Mouse (Mus musculus) limb, embryonic 12.5 days (tissue): ENCODE measurements around the gene Rbm19. TPM values are rescaled to one million over a fixed set of nuclear protein-coding genes. Genes with fewer than 3 reads are reported as not detected.

Experiments used
- ATAC-seq: fragments of 200-750 bp; cut with Nextera tagmentation; 2 replicates; pipeline ENCODE4 v1.8.0; 2017; ENCODE audit warnings: low read depth, moderate TSS enrichment; ENCODE audit not compliant: insufficient number of reproducible peaks, insufficient read depth, low FRiP score, low TSS enrichment
- H3K27ac ChIP-seq: fragments of 300-500 bp; sonication (generic); 2 replicates; pipeline ENCODE4 v1.5.1; 2016; ENCODE audit warnings: mild to moderate bottlenecking, moderate library complexity
- H3K27me3 ChIP-seq: fragments of 300-500 bp; sonication (generic); 2 replicates; pipeline ENCODE4 v1.6.1; 2016; ENCODE audit warnings: mild to moderate bottlenecking, moderate library complexity
- H3K36me3 ChIP-seq: fragments of 300-500 bp; sonication (generic); 2 replicates; pipeline ENCODE4 v1.6.1; 2016; ENCODE audit warnings: mild to moderate bottlenecking, moderate library complexity
- H3K4me1 ChIP-seq: fragments of 300-500 bp; sonication (generic); replicated peaks from 2 replicates; pipeline ENCODE4 v1.6.1; 2016
- H3K4me2 ChIP-seq: fragments of 300-500 bp; sonication (generic); 2 replicates; pipeline ENCODE4 v1.6.1; 2016; ENCODE audit warnings: mild to moderate bottlenecking, moderate library complexity
- H3K4me3 ChIP-seq: fragments of 300-500 bp; sonication (generic); replicated peaks from 2 replicates; pipeline ENCODE4 v1.5.1; 2016; ENCODE audit warnings: mild to moderate bottlenecking
- H3K9ac ChIP-seq: fragments of 300-500 bp; sonication (generic); replicated peaks from 2 replicates; pipeline ENCODE4 v1.6.1; 2016; ENCODE audit warnings: mild to moderate bottlenecking, moderate library complexity
- H3K9me3 ChIP-seq: fragments of 300-500 bp; sonication (generic); 2 replicates; pipeline ENCODE4 v1.6.1; 2016; ENCODE audit warnings: mild to moderate bottlenecking, moderate library complexity
- WGBS: fragments of 180-500 bp; shearing (Covaris S2); methylation state at CpG from one replicate; pipeline ENCODE4 v1.1.7; 2016; 5-methylcytosine and 5-hydroxymethylcytosine counted together
- polyA plus RNA-seq: library from polyadenylated mRNA; unstranded; fragments of >200 nt; fragmentation: Nextera tagmentation; extraction: Ambion mirVana; gene quantifications from 2 replicates; pipeline ENCODE4 v1.2.1, GENCODE M21; 2016

Gene Rbm19
- polyA plus RNA-seq, 1 experiment from 2014 or later: 31.1 TPM

DNA sequence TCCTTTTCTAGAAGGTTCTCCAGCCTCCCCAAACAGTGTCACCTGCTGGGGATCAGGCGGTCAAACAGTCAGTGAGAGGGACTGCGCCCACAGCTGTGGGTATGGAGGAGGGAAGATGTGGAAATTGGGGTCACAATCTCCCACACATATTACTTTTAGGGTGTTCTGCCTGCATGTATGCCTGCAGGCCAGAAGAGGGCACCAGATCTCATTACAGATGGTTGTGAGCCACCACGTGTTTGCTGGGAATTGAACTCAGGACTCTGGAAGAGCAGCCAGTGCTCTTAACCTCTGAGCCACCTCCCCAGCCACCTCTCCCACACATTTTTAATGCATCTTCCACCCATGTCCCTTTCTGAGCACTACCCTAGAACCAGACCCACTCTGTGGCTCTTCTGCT lies 88.1 kb downstream of the Rbm19 start:
- Histone ChIP-seq H3K27ac (no peak overlapping the region), H3K9me3 (no peaks in the 10 kb centered on the region), H3K4me2 (no peak overlapping the region), H3K4me3 (no peak overlapping the region), H3K36me3 (peaks cover 10% of the 10 kb centered on the region), H3K4me1 (no peaks in the 10 kb centered on the region), H3K27me3 (peaks cover 24% of the 10 kb centered on the region), H3K9ac (no peak overlapping the region)
- 76% methylated on average over 3 of the region's 3 CpGs for WGBS
- no peak for ATAC-seq

DNA sequence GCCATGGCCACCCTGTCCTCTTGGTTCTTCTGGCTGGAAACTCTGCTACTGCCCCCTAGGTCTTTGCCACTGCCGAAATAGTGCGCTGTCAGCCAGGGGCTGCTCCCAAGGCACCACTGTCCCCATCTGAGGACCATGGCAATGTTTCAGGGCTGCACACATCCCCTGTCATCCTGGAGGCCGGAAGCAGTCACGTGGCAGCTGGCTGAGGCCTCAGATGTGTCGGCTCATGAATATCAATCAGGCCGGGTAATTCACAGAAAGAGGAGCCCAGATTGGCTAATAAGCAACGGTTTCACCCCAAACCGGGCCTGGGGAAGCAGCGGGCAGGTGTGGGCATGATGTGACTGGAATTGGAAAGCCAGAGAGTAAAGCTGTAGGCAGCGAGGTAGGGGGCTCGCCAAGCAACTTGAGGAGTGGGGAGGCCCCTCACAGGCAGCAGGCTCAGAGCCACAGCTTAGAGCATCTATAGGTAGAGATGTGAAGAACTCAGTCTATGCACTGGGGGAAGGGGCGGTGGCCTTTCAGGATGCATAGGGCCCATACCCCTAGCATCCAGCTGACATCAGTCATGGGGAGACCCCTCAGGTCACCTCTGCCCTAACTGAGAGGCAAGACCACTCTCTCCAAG lies 90.2 kb downstream of the Rbm19 start:
- no peak overlapping the region for H3K27ac ChIP-seq

DNA sequence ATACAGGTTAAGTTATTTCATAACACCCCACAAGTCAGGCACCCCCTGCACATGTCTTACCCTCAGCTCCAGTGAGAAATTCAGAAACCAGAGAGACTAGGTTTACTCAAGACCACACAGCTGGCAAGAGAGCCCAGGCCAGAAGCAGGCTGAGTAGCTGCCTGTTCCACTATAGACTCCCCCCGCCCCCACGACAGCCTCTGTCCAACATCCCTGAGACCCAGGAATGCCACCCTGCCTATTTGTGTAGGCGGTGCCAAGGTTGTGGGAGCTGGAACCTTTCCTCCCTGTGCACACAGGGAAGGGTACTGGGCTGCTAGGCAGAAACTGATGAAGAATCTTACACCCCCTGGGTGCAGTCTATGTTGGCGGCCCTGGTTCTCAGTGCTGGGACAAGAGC lies 91.2 kb downstream of the Rbm19 start:
- no peak overlapping the region for H3K9ac ChIP-seq
- no peak for ATAC-seq
- 86% methylated on average over 4 of the region's 4 CpGs for WGBS
- H3K9me3 ChIP-seq: no peaks in the 10 kb centered on the region
- peaks cover 45% of the 10 kb centered on the region for H3K27me3 ChIP-seq
- no peaks in the 10 kb centered on the region for H3K36me3 ChIP-seq
- H3K4me1 ChIP-seq: peaks cover 11% of the 10 kb centered on the region
- H3K4me3 ChIP-seq: no peak overlapping the region
- no peak overlapping the region for H3K4me2 ChIP-seq
- H3K27ac ChIP-seq: no peak overlapping the region

More for the DNA sequence above, 90.2 kb downstream of the Rbm19 start:
- H3K9ac ChIP-seq: no peak overlapping the region
- no peaks in the 10 kb centered on the region for H3K36me3 ChIP-seq
- H3K9me3 ChIP-seq: no peaks in the 10 kb centered on the region
- H3K4me2 ChIP-seq: no peak overlapping the region
- H3K4me1 ChIP-seq: peaks cover 11% of the 10 kb centered on the region
- H3K27me3 ChIP-seq: peaks cover 41% of the 10 kb centered on the region
- WGBS: 53% methylated on average over 12 of the region's 12 CpGs
- H3K4me3 ChIP-seq: no peak overlapping the region
- ATAC-seq: no peak

DNA sequence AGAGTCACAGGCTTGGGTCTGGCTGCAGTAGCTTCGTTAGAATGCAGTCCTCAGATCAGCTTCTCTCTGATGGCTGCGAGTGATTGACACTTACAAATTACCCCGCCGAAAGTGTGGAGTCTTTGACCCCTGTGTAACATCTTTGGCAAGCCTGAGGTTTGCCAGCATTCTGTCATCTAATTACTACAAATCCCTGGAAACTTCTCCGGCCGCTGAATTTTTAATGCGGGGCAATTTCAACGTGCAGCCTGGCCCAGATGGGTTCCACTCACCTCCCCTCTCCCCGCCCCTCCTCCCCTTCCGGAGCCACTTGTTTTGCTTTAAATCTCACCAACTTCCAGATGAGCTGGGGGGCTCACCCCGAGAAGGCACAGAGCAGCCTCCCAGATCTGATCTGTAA lies 94.4 kb downstream of the Rbm19 start:
- Histone ChIP-seq H3K27me3 (peaks cover 49% of the 10 kb centered on the region), H3K27ac (no peak overlapping the region)
- 3% methylated on average over 11 of the region's 11 CpGs for WGBS

DNA sequence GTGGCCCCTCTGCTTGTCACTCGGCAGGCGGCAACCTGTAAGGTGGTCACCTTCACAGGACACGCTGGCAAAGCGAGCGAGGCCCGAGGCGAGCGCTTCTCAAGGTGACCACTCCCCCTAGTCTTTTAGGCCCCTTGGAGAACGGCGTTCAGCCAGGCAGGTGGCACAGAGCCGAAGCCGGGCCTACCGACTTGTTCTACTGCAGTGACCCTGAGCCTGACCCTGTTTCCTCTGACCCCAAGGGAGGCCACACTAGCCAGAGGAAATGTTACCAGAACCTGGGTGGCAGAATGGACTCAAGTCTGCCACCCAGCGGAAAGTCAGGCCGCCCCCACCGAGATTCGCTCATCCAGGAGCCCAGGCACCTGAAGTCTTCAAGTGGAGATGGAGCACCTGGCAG lies 94.9 kb downstream of the Rbm19 start:
- Histone ChIP-seq H3K4me1 (peaks cover 11% of the 10 kb centered on the region), H3K36me3 (no peaks in the 10 kb centered on the region), H3K27ac (no peak overlapping the region), H3K4me2 (peak overlapping the region; percentile 56), H3K9me3 (no peaks in the 10 kb centered on the region), H3K9ac (no peak overlapping the region), H3K4me3 (peak overlapping the region; percentile 26), H3K27me3 (peaks cover 49% of the 10 kb centered on the region)
- no peak; the same call in 1 of the 2 replicates for ATAC-seq
- whole genome bisulfite sequencing: 5% methylated on average over 17 of the region's 17 CpGs

More for the DNA sequence above, 94.4 kb downstream of the Rbm19 start:
- no peaks in the 10 kb centered on the region for H3K9me3 ChIP-seq
- H3K4me1 ChIP-seq: peaks cover 11% of the 10 kb centered on the region
- peak overlapping the region; percentile 26 for H3K4me3 ChIP-seq
- no peaks in the 10 kb centered on the region for H3K36me3 ChIP-seq
- H3K4me2 ChIP-seq: peak overlapping the region; percentile 56
- H3K9ac ChIP-seq: no peak overlapping the region
- no peak for ATAC-seq

DNA sequence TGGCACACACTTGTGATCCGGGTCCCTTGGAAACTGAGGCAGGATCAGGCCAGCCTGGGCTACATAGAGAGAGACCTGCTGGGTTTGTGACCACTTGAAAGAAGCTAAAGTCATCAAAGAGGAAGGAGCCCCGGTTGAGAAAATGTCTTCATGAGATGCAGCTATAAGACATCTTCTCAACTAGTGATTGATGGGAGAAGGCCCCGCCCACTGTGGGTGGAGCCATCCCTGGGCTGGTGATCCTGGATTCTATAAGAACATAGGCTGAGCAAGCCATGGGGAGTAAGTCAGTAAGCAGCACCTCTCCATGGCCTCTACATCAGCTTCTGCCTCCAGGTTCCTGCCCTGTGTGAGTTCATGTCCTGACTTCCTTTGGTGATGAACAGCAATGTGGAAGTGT lies 98.2 kb downstream of the Rbm19 start:
- H3K27ac ChIP-seq: no peak overlapping the region
- no peak overlapping the region for H3K4me2 ChIP-seq
- WGBS: 69% methylated on average over 3 of the region's 3 CpGs
- peaks cover 11% of the 10 kb centered on the region for H3K4me1 ChIP-seq
- no peaks in the 10 kb centered on the region for H3K9me3 ChIP-seq
- ATAC-seq: no peak
- no peak overlapping the region for H3K4me3 ChIP-seq
- H3K27me3 ChIP-seq: peaks cover 46% of the 10 kb centered on the region
- no peak overlapping the region for H3K9ac ChIP-seq
- H3K36me3 ChIP-seq: no peaks in the 10 kb centered on the region

DNA sequence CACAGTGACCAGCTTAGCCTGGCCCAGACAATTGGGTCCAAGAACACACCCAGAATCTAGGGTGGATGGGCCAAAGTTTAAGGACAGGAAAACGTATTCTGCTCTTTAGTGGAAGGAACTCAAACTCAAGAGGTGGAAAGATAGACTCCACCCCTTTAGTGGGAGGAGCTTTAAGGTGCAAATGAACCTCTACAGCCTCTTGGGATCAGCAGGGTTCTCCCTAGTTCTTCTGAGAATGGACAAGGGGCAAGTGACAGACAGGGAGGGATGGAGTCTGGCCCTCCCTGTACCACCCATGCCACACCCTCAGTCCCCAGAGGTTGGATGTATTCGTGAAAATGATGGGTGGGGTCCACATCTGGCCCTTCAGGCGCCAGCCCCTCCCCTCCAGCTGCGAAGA lies 105.0 kb downstream of the Rbm19 start:
- Histone ChIP-seq H3K27ac (no peak overlapping the region), H3K27me3 (peaks cover 53% of the 10 kb centered on the region), H3K9ac (no peak overlapping the region), H3K36me3 (no peaks in the 10 kb centered on the region), H3K9me3 (no peaks in the 10 kb centered on the region), H3K4me2 (no peak overlapping the region), H3K4me1 (peaks cover 6% of the 10 kb centered on the region; the same call in 1 of the 2 replicates), H3K4me3 (no peak overlapping the region)
- WGBS: 13% methylated on average over 4 of the region's 4 CpGs
- ATAC-seq: no peak

DNA sequence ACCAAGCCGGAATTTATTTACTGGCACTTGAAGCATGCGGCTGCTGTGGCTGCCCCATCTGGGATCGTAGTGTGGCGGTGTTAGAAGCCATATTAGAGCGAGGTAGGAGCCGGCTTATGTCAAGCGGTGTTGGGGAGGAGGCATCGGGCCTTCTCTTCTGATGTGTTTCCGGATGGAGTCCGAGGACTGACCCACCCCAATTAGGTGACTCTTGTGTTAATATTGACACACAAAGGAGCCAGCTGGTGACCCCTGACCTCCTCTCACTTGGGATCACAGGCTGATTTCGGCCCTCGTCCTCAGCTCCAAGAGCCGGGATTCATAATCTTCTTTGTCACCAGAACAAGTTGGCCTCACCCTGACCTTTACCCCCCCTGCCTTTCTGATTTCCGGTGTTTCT lies 109.1 kb downstream of the Rbm19 start:
- ATAC-seq: no peak
- no peaks in the 10 kb centered on the region for H3K36me3 ChIP-seq
- peaks cover 12% of the 10 kb centered on the region; the same call in 1 of the 2 replicates for H3K4me1 ChIP-seq
- WGBS: 31% methylated on average over 14 of the region's 14 CpGs
- H3K4me2 ChIP-seq: no peak overlapping the region
- no peak overlapping the region for H3K4me3 ChIP-seq
- no peaks in the 10 kb centered on the region for H3K9me3 ChIP-seq
- no peak overlapping the region for H3K9ac ChIP-seq
- H3K27ac ChIP-seq: no peak overlapping the region
- peaks cover 49% of the 10 kb centered on the region for H3K27me3 ChIP-seq

DNA sequence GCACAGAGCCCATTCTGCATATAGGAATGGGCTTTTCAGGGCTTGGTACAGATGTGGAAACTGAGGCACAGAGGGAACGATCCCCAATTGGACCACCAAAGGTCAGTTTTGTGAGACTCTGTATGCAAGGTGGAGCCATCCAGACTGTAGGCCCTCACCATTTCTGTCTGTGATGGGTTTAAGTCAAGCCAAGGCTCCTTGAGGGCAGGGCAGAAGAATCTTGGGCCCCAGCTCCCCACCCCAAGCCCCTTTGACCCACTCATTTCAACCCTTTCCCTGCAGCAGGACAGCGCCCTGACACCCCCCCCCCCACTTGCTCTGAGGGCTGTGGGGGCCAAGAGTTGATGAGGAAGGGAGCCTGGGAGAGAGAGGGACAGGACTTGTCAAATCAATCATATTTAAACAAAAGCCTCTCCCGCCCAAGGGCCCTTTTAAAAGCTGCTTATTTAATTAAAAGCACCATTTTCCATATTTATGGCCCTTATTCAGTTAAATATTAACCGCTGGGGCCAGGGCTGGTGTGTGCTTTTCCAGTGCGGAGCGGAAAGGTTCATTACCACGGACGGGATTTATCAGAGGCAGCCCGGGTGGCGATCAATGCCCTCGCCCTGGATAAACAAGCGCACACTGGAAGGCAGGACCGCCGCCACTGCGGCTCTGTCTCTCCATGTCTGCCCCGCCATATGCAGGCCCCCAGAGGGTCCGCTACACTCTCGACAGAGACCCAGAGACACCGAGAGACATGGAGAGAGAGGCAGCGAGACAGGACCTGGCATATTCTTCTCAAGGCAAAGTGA lies 112.5 kb downstream of the Rbm19 start:
- no peak for ATAC-seq

DNA sequence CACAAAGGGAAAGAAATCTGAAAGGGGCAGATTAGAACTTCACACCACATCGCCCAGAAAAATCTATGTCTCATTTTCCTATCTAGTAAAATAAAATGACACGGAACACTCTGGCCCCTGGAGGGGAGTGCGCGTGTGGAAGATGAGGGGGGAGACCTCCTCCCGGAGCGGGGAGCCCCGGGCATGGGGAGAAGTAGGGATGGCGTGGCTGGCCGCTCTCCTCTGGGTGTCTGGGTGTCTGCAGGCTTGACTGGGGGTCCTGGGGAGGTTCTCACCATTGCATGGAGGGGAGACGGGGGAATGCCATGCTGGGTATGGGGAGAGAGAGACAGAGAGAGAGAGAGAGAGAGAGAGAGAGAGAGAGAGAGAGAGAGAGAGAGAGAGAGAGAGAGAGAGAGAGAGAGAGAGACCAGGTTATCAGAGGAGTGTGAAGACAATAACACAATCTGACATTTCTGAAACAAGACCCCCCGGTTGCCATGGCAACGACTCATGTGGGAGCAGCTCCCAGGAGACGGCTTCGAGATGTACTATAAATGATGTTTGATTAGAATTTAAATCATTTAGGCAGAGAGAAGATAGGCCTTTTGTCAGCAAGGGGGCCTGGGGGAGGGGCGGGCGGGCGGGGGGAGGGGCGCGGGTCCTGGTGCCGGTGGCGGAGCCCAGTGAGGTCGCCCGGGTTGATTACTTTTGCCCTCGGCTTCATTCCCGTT lies 115.3 kb downstream of the Rbm19 start:
- Histone ChIP-seq H3K4me1 (peaks cover 18% of the 10 kb centered on the region), H3K27me3 (peaks cover 43% of the 10 kb centered on the region), H3K9ac (0 out of 2 replicates have a peak overlapping the region, but pooled peaks have one; percentile 31), H3K36me3 (no peaks in the 10 kb centered on the region), H3K27ac (no peak overlapping the region), H3K4me2 (peak overlapping the region; percentile 56), H3K9me3 (no peaks in the 10 kb centered on the region), H3K4me3 (peak overlapping the region; percentile 21; the same call in 1 of the 2 replicates)
- no peak for ATAC-seq
- 6% methylated on average over 24 of the region's 25 CpGs for WGBS

More for the DNA sequence above, 112.5 kb downstream of the Rbm19 start:
- Histone ChIP-seq H3K27ac (no peak overlapping the region), H3K4me3 (no peak overlapping the region), H3K9ac (no peak overlapping the region), H3K9me3 (no peaks in the 10 kb centered on the region), H3K36me3 (no peaks in the 10 kb centered on the region), H3K4me1 (peaks cover 18% of the 10 kb centered on the region), H3K27me3 (peaks cover 45% of the 10 kb centered on the region), H3K4me2 (no peak overlapping the region)
- WGBS: 46% methylated on average over 20 of the region's 20 CpGs

DNA sequence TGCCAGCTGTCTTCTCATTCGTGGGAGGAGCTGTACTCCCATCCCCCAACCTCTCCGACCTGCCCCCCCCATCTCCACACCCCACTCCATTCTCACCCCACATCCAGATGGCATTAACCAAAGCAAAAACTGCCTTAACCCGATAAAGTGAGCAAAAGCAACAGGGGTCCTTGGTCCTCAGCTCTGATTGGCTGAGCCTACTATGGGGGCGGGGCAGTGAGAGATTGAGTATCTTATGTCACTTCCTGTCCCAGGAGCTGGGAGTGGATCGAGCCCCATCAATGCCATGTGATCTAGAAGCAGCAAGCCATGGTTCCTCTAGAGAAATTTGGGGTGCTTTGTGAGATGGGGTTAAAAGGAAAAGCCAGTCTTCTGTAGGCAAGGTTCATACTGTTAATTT lies 118.9 kb downstream of the Rbm19 start:
- Histone ChIP-seq H3K27me3 (peaks cover 47% of the 10 kb centered on the region), H3K4me3 (no peak overlapping the region), H3K36me3 (no peaks in the 10 kb centered on the region), H3K27ac (no peak overlapping the region), H3K9ac (no peak overlapping the region), H3K9me3 (no peaks in the 10 kb centered on the region), H3K4me2 (no peak overlapping the region), H3K4me1 (peaks cover 12% of the 10 kb centered on the region)
- no peak for ATAC-seq
- 53% methylated on average over 5 of the region's 5 CpGs for WGBS
